Mouse (Mus musculus): ENCODE measurements at regions not wholly inside any gene's neighbourhood (a gene's known extent, or its start where the extent isn't known, plus 50 kb on each side); places are given as distances from the start of the nearest gene placed in this dataset.

DNA sequence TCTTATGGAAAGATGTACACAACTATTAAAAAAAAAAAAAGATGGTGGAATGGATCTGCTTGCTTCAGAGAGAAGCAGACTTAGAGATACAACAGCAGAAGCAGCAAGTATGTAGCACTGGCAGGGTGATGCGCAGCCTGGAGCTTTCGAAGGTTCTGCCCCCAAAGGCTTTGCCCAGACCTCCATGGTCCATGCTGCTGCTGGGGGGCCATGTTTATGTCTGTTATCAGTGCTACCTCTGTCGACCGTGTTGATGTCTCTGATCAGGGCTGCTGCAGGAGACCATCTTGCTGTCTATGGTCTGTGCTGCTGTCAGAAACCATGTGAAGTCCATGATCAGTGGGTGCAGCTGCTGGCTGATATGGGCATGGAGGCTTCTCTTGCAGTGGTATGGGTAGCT, 88.6 kb upstream of the Fam189a1 start:
- no peak for DNase-seq (ENCODE audit: low spot score in 2 of 2)

DNA sequence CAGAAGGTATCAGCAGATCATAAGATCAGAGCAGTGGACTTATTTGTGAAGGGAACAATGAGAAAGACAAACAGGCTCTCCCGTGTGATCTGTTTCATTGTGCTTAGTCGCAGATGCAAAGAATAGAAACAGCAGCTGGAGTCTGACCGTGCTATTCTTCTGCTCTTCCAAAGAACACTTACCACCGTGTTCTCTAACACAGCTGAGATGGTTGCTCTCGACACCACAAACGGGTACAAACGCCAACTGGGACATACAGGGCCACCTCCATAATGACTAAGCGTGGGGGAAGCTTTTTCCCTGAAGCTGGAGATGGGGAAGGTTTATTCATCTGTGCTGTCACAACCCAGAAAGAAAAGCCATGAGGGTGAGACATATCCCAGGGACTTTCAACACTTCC, 84.8 kb upstream of the Fam189a1 start:
- DNase-seq (ENCODE audit: low spot score in 2 of 2) = no peak

DNA sequence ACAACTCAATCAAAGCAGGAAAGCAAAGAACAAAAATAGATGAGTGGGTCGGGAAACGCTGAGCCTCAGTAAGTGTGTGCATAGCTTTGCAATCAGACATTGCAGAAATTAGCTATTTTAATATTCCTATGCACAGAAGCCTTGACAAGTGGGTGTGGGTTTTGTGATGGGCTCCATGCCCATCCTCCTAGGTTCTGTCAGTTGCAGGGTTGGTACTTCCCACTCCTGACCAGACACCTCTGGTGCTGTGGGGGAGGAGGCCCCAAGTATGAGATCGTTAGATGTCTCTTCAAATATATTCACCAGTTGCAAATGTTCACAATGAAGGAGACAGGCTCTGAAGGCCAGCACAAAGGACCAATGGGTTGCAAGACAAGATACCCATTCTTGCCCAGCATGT, 79.3 kb upstream of the Fam189a1 start:
- DNase-seq (ENCODE audit: low spot score in 2 of 2) = no peak

DNA sequence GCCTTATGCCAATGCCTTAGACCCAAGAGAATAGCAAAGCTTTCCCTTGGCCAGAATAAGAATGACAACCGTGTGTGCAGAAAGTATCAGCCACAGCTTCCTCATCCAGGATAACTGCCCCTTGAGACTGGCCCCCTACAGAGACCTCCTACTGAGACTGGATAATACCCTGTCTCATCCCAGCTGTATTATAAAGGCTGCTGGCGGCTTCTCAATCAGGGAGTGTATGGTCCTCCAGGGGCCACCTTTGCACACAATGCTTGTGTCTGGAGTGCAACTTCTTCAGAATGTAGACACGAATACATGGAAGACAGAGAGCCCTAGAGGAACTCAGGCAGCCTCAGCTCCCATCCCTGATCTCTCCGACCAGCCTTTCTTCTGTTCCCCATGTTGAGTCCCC, 77.3 kb upstream of the Fam189a1 start:
- no peak for DNase-seq (ENCODE audit: low spot score in 2 of 2)

DNA sequence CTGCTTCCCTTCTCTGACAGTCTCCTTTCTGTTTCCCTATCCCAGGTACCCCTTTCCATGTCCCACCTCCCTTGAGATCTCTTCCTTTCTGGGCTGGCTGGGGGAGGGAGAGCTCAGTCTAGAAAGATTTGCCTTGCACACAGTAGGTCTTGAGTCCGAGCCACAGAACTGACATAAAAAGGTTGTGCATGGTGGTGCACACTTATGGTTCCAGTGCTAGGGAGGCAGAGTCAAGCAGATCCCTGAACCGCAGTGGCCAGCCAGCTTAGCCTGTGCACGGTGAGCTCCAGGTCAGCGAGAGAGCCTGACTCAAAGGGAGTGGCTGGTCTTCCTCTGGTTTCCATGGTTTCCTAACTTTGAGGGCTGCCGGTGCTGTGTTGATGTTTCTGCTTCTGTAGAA, 72.9 kb upstream of the Fam189a1 start:
- no peak for DNase-seq (ENCODE audit: low spot score in 2 of 2)

DNA sequence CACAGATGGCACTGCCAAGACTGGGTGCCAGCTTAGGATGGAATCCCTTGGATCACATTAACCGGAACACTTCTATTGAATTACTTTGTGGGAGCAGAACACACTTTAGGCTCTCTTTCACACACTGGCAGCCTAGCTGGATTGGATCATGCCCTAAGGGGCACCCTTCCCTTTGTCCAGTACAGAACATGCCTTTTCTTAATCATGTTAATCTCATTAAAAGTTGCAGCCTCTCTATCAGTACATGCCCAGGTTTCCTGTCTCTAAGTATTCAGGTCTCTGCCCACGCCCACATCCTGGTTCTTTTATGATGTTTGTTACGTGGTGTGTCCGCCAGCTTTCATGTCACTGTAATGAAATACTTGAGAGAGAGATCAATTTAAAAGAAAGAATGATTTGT, 69.8 kb upstream of the Fam189a1 start:
- no peak for DNase-seq (ENCODE audit: low spot score in 2 of 2)

DNA sequence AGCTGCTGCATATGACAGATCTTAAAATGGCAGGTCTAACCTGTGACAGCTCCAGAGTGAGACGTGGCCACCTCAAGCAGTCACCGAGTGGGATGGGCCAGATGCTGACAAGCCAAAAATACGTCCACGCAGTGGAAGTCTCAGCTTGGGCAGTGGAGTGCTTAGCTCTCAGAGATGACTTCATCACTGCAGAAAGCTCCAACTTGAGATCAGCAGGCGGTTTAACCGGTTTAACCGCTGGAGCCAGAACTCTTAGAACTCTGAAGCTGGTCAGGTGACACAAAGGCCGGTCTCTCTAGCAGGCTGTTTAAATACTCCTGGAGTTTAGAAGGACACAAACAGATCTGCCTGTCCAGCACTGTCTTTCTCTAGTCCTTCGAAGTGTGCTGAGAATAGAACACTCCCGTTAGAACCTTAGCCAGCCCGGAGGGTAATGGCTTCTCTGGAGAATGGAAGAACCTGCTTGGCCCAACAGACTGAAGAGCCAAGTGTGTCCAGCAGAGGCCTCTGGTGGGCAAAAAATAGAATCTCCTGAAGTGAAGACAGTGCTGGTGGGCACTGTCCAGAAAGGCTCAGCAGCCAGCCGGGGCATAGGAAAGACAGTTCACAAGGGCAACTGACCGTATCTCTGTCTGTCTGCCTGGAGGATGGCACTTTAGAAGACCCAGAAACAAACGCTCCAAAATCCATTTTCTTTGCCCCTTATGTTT, 57.0 kb upstream of the Fam189a1 start:
- peak; percentile 48 to 59 for DNase-seq (ENCODE audit: low spot score in 2 of 2)

DNA sequence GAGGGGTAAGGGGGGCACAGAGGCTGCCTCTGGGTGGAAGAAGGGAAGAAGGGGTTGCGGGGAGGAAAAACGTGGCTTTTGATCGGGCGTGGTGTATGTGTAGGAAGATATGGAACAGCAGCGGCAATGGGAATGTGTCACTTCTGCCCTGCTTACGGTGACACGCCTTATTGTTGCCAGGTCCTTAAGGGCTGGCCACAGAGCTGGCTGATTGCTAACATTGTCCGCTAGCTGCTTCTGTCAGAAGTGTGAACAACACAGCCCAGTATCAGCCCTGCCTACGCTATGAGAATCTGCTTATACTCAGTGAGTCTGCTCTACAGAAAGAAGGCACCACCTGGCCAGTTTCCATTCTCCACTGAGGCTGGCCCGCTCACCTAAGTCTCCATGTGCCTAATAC, 50.9 kb upstream of the Fam189a1 start:
- DNase-seq (ENCODE audit: low spot score in 2 of 2) = no peak

Data from urinary bladder, adult 18-20 months (tissue).